Mouse (Mus musculus): ENCODE data around the gene F11r.

The F11r gene

DNA sequence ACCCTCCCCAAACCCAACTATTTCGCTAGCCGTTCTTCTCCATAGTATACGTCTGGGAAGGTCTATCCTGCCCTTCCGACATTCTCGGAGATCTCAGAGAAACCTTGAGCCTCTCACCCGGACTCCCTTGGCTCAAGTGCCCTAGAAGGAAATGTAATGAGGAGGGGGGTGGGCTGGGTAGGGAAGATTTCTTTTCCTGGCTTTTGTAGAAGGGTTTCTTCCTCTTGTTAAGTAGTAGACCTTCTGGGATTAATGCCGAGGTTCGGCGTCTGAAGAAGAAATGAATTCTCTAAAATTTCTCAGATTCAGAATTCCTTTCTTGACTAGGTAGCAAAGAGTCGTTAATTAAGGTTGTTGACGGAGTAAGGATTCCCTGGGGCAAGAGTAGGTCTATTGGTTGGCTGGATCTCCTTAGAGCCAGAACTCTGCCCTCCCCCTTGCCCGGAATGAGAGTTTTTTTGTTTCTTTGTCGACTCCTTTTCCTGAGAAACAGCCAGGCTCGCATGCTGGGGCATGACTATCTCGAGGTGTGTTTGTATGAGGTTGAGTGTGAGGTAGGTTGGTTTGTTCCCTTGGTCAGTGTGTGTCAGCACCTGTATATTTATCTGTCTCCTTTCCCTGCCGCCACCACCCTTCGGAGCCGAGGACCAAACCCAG is 807 bp downstream of the F11r start:
- DNase-seq (ENCODE audit: extremely low spot score), result no peak

DNA sequence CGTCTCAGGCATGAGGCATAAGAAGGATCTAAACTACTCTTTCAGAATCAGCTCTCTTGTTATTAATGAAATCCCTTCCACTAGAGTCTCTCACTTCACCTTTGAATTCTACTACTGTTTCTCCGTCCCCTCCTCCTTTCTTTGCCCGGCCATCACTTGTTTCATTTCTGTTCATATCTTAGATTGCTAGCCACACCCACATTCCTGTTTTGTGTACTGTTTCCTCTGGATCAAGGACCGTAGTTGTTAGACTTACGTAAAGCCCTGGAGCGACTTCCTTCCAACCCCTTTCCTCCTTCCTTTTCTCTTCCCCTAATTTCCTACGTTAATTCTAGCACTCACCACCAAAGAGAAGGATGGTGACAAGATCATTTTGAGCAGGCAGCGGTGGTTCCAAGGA is 1.7 kb downstream of the F11r start:
- no peak for DNase-seq (ENCODE audit: extremely low spot score)

DNA sequence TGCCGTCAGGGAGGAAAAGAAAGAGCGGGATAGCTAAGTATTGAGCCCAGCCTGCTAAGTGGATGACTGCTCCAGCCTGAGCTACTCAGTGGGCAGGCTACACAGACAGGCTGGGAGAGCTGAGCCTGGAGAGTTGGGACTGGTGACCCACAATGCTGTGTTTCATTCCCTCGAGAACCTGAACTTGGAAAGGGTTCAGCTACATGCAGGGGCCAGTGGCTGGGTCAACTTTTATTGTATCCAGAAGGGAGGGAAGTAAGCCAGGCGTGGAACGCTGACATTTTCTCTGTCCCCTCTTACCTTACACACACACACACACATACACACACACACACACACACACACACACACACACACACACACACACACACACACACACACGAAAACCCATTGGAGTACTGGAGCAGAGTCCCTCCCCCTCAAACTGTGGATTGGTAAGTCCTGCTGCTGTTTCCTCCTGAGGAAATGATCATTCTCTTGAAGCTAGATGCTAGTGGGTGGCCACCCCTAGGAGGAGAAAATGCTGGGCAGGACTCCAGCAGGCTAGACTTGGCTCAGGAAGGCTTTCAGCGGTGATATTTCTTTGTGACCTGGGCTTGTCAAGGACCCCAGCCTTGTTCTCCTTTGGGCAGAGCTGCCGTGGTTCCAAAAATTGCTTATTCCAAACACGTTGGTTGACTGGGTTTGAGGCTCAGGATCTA is 2.8 kb downstream of the F11r start:
- DNase-seq (ENCODE audit: extremely low spot score), result no peak

DNA sequence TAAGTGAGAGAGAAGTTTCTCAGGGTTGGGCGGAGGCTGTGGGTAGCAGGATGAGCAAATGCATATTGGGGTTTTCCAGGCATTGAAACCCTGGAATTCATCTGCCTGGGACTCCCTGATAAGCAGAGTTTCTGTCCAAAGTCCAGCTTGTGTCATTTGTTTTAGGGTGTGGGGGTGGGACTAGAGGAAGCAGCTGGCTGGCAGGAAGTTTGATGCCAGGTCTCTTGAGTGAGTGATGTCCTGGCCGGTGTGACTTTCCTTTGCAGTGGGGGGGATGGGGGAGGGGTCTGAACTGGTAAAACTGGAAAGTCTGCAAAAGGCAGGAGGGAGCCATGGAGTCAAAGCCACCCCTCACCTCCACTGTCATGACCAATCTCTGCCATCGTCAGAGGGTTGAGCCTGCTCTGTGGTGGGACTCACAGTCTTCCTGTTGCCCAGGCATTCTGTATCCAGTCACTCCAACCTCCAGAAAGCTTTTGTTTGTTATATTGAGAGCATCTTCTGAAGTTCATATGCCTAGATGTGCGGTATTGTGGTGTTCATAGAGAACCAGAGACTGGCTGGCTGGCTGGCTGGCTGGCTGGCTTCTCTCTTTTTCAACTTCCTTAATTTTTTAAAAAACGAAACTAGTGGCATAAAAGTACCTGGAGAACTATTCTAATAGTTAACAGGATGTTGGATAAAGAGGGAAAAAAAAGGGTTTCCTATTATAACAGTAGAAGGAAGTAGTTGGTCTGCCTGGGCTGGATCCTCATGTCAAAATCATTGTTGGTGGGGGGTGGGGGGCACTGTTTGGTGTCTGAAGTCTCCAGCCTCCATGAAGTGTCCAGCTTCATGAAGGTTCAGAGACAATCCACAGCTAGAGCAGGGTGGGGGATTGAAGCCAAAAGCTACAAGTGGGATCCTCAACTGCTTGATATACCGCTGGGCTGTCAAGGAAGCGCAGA is 4.4 kb downstream of the F11r start:
- peak; percentile 47 for DNase-seq (ENCODE audit: extremely low spot score)

DNA sequence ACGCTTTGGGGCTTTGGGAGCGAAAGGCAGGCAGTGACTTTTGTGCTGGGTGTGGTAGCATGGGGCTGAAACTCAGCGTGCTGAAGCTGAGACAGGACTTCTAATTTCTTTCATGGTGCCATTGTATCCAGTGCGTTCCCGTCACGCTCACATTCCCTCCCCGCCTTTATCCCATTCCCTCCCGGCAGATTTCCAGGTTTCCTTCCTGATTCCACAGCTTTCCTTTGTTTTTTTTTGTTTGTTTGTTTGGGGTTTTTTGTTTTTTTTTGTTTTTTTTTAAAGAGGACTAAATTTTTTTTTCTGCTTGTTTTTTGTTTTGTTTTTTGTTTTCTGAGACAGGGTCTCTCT is 5.1 kb downstream of the F11r start:
- DNase-seq (ENCODE audit: extremely low spot score), result no peak

DNA sequence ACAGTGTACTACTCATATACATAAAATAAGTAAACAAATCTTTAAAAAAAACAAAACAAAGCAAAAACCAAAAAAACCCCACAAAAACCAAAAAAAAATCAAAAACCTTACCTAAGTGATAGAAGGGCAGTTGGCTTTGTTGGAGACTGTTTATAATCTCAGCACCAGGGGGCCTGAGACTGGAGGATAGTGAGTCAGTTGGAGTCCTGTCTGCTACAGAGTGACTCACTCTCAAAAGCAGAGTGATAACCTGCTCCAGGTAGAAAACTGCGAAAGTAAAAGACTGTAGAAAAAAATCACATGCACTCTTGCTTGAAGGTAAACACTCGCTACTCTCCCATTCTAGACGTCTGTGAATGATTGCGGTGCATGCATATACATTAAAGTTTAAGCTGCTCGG is 7.7 kb downstream of the F11r start:
- DNase-seq (ENCODE audit: extremely low spot score), result no peak

DNA sequence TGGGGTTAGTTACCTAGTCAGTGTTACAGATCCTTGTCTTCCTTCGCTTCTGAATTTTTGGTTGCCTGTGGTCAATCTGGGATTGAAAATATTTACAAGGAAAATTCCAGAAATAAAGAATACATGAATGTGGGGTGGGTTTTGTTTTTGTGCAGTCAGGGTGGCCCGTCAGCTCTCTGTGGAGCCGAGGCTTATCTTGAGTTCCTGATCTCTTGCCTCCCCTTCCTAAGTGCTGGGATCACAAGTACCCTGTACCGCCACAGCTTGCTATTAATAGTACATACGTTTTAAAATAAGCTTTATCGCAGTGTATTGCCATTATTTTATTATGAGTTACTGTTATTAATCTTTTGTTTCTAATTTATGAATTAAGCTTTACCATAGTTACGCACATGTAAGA is 9.5 kb downstream of the F11r start:
- DNase-seq (ENCODE audit: extremely low spot score), result no peak

DNA sequence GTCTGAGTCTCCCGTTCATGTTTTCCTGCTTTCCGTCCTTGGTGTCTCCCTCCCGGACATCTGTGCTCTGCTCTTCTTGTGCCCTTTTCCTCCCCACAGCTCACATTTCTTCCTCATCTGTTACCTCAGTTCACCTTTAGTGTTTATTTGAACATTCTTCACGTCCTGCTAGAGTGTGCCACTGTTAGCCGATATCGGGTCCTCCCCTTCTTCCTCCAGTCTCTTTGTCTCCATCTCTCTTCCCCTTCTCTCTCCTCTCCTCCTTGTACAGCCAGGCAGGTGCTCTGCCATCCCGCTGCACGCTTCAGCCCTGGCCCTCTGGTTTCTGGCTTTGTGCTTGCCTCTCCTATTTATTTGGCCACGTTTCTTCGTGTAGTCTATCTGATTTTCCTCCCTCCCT is 10.4 kb downstream of the F11r start:
- DNase-seq (ENCODE audit: extremely low spot score), result no peak

DNA sequence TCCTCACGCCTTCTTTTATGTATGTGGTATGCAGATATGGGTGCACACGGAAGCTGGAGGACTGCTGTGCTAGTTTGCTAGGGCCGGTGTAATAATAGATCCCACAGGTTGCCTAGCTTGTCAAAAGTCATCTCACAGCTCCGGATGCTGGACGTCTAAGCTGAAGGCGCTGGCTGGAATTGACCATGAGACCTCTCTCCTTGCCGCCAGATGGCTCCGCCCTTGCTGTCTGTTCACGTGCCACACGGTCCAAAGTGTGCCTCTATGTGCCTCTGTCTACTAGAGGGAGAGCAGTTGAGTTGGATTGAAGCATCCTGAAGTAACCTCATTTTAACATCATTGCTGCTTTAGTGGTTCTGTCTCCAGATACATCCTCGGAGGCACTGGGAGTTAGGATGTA is 12.7 kb downstream of the F11r start:
- DNase-seq (ENCODE audit: extremely low spot score), result no peak

DNA sequence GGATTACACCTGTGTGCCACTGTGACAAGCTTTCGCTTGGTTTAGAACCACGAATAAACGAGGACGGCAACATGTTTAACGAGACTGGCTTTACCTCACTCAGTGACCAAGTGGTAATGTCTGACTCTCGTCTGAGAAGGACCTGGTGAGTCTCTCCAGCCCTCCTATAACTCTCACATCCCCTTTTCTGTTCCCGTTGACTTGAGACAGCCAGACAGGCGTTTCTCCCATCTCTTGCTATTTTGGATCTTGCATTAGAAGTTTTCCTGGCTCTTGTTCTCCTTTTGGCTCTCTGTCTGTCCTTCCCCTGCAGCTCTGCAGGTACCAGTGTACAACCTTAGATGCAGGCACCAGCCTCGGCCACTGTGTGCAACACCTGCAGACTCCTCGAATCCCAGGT is 13.7 kb downstream of the F11r start:
- DNase-seq (ENCODE audit: extremely low spot score), result no peak

DNA sequence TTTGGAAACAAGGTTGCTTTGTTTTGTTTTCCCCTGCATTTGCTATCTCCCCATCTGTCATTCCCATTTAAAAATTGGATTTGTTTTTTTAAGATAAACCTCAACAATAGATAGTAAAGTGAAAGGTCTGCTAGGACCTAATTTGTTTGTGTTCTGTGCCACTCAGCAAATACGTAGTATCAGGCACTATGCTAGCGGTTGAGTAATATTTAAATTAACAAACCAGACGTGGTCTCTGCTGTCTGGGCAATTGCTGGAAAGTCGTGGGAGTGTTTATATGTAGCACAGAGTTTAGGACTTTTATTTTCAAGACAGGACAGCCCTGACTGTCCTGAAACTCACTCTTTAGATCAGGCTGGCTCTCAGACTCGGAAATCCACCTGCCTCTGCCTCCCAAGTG is 15.2 kb downstream of the F11r start:
- no peak for DNase-seq (ENCODE audit: extremely low spot score)

DNA sequence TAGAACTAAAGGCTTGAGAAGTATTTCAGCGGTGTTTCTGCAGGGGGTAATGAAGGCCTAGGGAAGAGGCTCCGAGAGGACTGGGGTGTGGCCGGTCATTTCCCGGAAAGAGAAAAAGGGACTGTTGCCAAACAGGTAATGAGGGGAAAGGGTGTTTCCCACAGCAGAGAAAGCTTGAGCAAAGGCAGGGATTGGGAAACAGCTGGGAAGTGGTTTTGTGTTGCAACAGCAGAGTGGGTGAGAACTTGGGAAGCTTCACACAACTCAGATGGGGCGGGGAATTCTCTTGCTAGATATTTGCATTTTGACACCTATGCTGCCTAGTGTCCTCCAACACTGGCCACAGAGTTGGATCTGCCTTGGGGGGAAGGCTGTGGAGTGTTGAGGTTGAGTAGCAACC is 15.6 kb downstream of the F11r start:
- DNase-seq (ENCODE audit: extremely low spot score), result no peak

DNA sequence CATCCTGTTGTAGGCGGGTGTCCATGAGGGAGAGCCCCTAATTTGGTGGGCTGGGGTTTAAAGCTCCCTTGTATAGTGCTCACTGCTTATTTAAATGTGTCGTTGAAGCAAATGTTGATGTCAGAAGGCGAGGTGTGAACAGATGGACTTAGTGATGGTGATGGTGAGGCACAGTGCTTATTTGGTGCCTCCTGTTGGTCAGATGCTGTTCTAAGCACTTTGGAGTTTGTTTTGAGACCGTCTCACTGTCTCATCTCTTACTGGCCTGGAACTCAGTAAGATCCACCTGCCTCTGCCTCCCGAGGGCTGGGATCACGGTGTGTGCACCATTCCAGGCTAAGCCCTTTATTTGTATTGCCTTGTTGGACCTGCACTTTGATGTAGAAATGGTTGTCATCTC is 17.6 kb downstream of the F11r start:
- DNase-seq (ENCODE audit: extremely low spot score), result no peak

DNA sequence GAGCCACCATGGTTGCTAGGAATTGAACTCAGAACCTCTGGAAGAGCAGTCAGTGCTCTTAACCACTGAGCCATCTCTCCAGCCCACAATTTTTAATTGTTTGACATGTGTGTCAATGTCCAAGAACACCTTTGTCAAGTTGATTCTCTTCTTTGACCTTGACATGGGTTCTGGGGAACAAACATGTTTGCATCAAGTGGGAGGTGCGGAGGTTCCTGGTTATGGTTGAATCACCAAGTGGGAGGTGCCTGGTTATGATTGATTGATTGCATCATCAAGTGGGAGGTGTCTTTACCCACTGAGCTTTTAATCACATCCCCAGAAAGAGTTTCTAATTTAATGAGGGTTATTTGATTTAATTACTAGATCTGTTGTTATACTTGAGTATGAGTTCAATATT is 20.2 kb downstream of the F11r start:
- no peak for DNase-seq (ENCODE audit: extremely low spot score)

DNA sequence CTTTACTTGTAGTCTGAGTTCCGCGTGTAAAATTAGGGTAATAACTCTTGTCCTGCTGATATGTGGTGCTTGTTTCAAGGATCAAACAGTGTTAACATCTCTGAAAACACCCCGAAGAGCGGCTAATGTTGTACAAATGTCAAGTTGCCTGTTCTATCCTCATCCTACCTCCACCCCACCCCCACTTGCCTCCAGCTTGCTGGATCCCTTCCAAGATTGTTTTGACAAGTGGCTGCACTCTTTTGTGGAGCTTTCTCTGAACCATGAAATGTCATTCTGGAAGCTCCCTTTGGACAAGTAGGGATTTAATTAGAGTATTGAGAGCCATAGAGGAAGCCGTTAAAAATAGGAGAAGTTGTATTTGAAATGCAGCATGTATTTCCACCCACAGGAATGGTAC is 22.5 kb downstream of the F11r start:
- DNase-seq (ENCODE audit: extremely low spot score), result no peak

DNA sequence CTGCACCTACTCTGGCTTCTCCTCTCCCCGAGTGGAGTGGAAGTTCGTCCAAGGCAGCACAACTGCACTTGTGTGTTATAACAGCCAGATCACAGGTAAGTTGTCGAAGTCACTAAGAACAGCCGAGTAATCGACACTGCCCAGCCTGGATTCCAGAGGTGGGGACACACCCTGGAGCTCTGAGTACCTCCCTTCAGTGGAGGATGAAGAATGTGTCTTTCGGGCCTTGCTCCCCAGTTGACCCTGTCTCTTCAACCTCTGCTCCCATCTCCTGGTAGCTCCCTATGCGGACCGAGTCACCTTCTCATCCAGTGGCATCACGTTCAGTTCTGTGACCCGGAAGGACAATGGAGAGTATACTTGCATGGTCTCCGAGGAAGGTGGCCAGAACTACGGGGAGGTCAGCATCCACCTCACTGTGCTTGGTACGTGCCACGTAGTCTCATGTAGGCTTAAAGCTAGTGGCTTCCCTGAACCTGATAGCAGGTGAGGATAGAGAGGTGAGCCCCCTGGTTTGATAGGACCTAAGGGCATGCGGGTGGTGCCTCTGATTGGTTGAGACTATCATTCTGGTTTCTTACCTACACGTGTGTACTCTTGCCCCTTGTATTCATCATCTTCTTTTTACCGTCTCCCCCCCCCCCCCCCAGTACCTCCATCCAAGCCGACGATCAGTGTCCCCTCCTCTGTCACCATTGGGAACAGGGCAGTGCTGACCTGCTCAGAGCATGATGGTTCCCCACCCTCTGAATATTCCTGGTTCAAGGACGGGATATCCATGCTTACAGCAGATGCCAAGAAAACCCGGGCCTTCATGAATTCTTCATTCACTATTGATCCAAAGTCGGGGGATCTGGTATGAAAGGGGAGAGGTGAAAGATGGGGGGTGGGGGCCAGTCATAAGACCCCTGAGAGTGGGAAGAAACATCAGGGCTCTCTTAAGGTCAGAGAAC is 23.5 kb downstream of the F11r start:
- no peak for DNase-seq (ENCODE audit: extremely low spot score)

DNA sequence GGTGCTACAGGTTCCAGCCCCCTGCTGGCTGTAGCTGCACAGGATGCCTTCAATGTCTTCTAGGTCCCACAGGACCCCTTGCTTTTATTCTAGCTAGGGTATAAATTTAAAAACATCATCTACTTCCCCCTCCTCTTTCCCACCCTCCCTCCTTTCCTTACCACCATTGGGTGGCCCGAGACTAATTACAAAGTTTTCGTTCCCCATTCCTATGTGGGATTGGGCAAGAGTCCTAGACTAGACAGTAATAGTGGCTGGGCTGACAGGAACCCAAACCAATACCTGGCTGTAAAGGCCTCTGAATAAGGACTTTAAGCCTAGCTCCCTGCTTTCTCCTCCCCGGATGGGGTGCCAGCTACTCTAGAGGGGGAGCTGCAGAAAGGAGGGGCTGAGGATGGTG is 25.8 kb downstream of the F11r start:
- DNase-seq (ENCODE audit: extremely low spot score), result no peak

DNA sequence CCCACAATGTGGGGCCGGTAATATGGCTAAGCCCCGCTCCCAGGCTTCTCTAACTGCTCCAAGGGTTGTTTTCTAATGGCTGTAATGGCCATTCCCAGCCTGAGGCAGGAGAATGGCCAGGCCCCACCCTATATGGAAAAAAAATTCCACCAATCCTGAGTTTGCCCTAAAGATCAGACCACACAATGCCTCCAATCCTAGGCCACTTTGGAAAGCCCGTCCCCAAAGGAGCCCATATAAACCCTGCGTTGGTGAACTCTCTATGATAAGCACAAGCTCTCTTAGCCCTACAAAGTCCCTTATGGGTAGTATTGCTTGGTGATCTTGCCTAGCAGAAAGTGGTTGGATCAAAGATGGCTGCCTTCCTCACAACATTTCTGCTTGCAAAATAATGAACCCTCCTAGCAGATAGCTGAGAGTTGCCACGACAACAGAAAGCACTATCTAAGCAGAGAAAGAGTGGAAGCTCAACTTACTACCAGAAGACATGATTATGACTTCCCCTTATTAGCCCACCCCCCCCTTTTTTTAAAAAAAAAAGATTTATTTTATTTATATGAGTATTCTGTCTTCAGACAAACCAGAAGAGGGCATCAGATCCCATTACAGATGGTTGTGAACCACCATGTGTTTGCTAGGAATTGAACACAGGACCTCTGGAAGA is 28.5 kb downstream of the F11r start:
- DNase-seq (ENCODE audit: extremely low spot score), result no peak

DNA sequence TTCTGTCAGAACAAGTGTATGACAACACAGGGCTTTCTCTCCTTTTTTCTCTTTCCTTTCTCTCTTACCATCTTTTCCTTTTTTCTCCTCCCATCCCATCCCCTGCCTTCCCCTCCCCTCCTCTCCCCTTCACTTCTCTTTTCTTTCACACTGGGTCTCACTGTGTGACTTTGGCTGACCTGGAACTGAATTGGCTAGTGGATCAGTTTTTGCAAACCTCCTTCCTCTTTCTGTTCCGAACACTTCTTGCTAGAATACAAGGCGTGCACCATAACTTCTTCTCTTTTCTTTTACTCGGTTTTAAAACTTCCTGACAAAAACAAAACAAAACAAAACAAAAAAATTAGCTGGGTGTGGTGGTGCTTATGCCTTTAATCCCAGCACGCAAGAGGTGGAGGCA is 29.2 kb downstream of the F11r start:
- DNase-seq (ENCODE audit: extremely low spot score), result no peak

DNA sequence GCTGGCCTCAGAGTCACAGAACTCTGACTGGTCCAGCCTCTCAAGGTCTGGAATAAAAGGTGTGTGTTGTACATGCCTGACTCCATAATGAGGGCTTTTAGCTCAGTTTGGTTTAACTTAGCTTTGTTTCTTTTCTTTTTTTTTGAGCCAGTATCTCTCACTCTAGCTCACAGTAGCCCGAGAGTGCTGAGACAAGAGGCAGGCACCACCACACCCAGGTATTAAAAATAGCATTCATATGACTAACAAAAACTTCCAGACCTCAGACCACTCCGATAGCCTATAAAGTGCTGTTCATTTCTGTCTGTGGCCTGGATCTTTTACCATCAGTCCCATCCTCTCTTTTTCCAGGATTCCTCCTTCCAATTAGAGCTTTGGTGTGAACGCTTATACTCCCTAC is 32.3 kb downstream of the F11r start:
- DNase-seq (ENCODE audit: extremely low spot score), result no peak

DNA sequence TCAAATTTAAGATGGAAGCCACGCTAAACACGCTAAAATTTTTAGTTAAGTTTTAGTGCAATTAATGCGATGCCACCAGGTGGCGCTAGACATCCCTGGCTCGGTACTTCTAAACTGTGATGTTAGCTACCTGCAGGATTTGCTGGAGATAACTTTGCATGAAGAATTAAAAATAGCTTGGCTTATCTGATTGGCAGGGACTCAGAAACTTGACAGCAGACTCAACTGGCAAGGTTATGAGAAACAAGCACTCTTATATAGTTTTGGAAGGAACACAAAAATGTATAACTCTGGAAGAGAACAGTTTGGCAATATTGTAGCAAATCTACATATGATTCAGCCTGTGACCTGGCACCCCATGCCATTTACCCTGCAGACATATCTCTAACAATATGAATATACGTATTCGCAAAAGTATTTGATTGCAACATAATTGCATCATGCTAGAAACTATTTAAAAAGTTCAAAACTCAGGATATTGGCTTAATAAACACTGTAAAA is 33.1 kb downstream of the F11r start:
- peak; percentile 42 for DNase-seq (ENCODE audit: extremely low spot score)

Measured in embryo, embryonic 9.5 days (tissue).